Mouse (Mus musculus) lung, postnatal 0 days (tissue): ENCODE data around the gene Tmem184a.

Experiments
- CTCF ChIP-seq: IDR thresholded peaks from 2 replicates; pipeline ENCODE4 v1.5.1; 2016; ENCODE audit warnings: antibody characterized with exemption, mild to moderate bottlenecking
- EP300 ChIP-seq: IDR thresholded peaks from 2 replicates; pipeline ENCODE4 v1.6.1; 2016; ENCODE audit warnings: antibody characterized with exemption, mild to moderate bottlenecking, control low read depth

GRCm38 (mm10) chr5:139791227-139792158 lies 28.2 kb downstream of the Tmem184a start, which contains the start of gene Mafk:
- TF ChIP-seq CTCF (peak; percentile 40), EP300 (peak; percentile 29; the same call in 1 of the 2 replicates)
